Comparison of ENCODE assay signal across 8 mouse cellular contexts in genomic region chr3:146993834-146994669, GRCm38 (mm10).
A peak's percentile ranks its signal among the peaks of the same experiment; 100 is the strongest.
DNase-seq lines count a peak whose midpoint lies in the region; ATAC-seq lines count a peak whose summit lies in the region.

No protein-coding gene starts in this region.

- WGBS in embryonic facial prominence, embryonic 14.5 days: 32% methylated on average over 26 of the region's 26 CpGs

- peak overlapping the region; percentile 48 for H3K4me2 ChIP-seq in embryonic facial prominence, embryonic 14.5 days (ENCODE audit: low read depth, low read length)

- H3K9me3 ChIP-seq in embryonic facial prominence, embryonic 14.5 days (ENCODE audit: control insufficient read depth, low read length): no peaks in the 10 kb centered on the region

- peak overlapping the region; percentile 17; the same call in 1 of the 2 replicates for H3K4me3 ChIP-seq in embryonic facial prominence, embryonic 14.5 days (ENCODE audit: low read depth, low read length)

- no peaks in the 10 kb centered on the region for H3K27me3 ChIP-seq in embryonic facial prominence, embryonic 14.5 days (replicated peaks; ENCODE audit: control insufficient read depth, insufficient read depth, low read length)

- H3K36me3 ChIP-seq in embryonic facial prominence, embryonic 14.5 days (ENCODE audit: control insufficient read depth, insufficient read depth, low read length): no peaks in the 10 kb centered on the region

- no peaks in the 10 kb centered on the region for H3K4me1 ChIP-seq in embryonic facial prominence, embryonic 14.5 days (ENCODE audit: control insufficient read depth, insufficient read depth, low read length)

- peak; percentile 33 for DNase-seq in urinary bladder, postnatal 14 days (ENCODE audit: low spot score)
- no peak for DNase-seq in urinary bladder, postnatal 10 days (ENCODE audit: low spot score)
- peak; percentile 94 for DNase-seq in embryonic facial prominence, embryonic 14.5 days (ENCODE audit: low spot score)
- DNase-seq in heart, postnatal 36 days: peak; percentile 10 to 18
- peak; percentile 27 to 29 for DNase-seq in layer of hippocampus, postnatal 25 days (ENCODE audit: extremely low spot score in 1 of 2, low spot score in 1 of 2)
- peak; percentile 34 to 36 for DNase-seq in lung, postnatal 4 days
- peak; percentile 71 to 75 for DNase-seq in right cerebral cortex, postnatal 10 days (ENCODE audit: low spot score in 2 of 2)
- no peak for DNase-seq in c-Kit-positive CD71-positive TER-119-positive erythroid progenitor cells, embryonic 14.5 days (ENCODE audit: low spot score)

- intact Hi-C loops in heart, postnatal 36 days (cut with DNase I): no loop called here

- H3K9ac ChIP-seq in embryonic facial prominence, embryonic 14.5 days (ENCODE audit: low read depth, low read length): peak overlapping the region; percentile 14; the same call in 1 of the 2 replicates

- ATAC-seq in embryonic facial prominence, embryonic 14.5 days (ENCODE audit: low read depth): peak; percentile 85

- no peak overlapping the region for H3K27ac ChIP-seq in embryonic facial prominence, embryonic 14.5 days (replicated peaks; ENCODE audit: low read depth, low read length)

Comparison
In these comparisons a context has a peak if more than half of its experiments do, and no peak if none do; other contexts are left out.
1. DNase-seq: peak in urinary bladder, postnatal 14 days (single experiment), embryonic facial prominence, embryonic 14.5 days (single experiment), heart, postnatal 36 days (2 of 2), layer of hippocampus, postnatal 25 days (2 of 2), lung, postnatal 4 days (2 of 2) and right cerebral cortex, postnatal 10 days (2 of 2); none in urinary bladder, postnatal 10 days (single experiment) and c-Kit-positive CD71-positive TER-119-positive erythroid progenitor cells, embryonic 14.5 days (single experiment).